Mouse (Mus musculus) megakaryocyte-erythroid progenitor cell, adult 5-6 weeks (primary cell): ENCODE data around the gene Ctla2a. TPM values are rescaled to one million over a fixed set of nuclear protein-coding genes. Genes with fewer than 3 reads are reported as not detected.
A peak's percentile ranks its signal among the peaks of the same experiment; 100 is the strongest.
"Not testable (repeated sequence)": the region's sequence is repeated elsewhere in the genome, so short reads cannot be mapped to it uniquely, and the experiment has no call there.

Source experiments
- ATAC-seq: replicated peaks from 2 replicates; pipeline ENCODE4 v1.8.0; 2016; ENCODE audit warnings: mild to moderate bottlenecking, inconsistent platforms; ENCODE audit not compliant: severe bottlenecking, poor library complexity, low FRiP score, low TSS enrichment
- total RNA-seq, 2 experiments: library from RNA; stranded (forward) in 1 of 2; stranded (reverse) in 1 of 2; fragments of 200-1000, 215-1000 nt in 1 of 2; fragments of >200 nt in 1 of 2; fragmentation: Nextera tagmentation in 1 of 2; gene quantifications; 2 replicates each; pipeline ENCODE4 v1.2.3; 2014 to 2017

The Ctla2a gene
- total RNA-seq (2014; fragmentation: Nextera tagmentation) (19.0 and 39.1 TPM in 2 replicates), total RNA-seq (2017) (93.3 and 277 TPM in 2 replicates)

- ATAC-seq: peak; percentile 98
These were observed at the start of gene Ctla2a, which contains the start of gene Gm49391 for GRCm38 (mm10) chr13:60936500-60936901. Gene Ctla2a (minus strand): TSS chr13:60936625. Gene Gm49391 (minus strand): TSS chr13:60936571.

- not testable (repeated sequence) for ATAC-seq
These were observed 35.9 kb upstream of the Ctla2a start for GRCm38 (mm10) chr13:60972319-60972718.

GRCm38 (mm10) chr13:60963985-60964384 is 27.6 kb upstream of the Ctla2a start:
- ATAC-seq: peak; percentile 37; the same call in 1 of the 2 replicates

GRCm38 (mm10) chr13:60961706-60962105 is 25.3 kb upstream of the Ctla2a start:
- no peak for ATAC-seq

GRCm38 (mm10) chr13:60941884-60942283 is 5.5 kb upstream of the Ctla2a start, which contains the start of gene Tpbpa:
Gene Tpbpa (minus strand): TSS chr13:60941984.
- ATAC-seq: not testable (repeated sequence)

GRCm38 (mm10) chr13:60935490-60935889 is 935 bp downstream of the Ctla2a start, which contains the start of gene Gm49393:
Gene Gm49393 (minus strand): TSS chr13:60935590.
- ATAC-seq: not testable (repeated sequence)

- not testable (repeated sequence) for ATAC-seq
These were observed 31.6 kb downstream of the Ctla2a start, which contains the start of gene Tpbpb for GRCm38 (mm10) chr13:60904780-60905179. Gene Tpbpb (minus strand): TSS chr13:60904880.

- peak; percentile 65 for ATAC-seq
These were observed 39.1 kb downstream of the Ctla2a start, which contains the start of gene Ctla2b for GRCm38 (mm10) chr13:60897328-60897727. Gene Ctla2b (minus strand): TSS chr13:60897447.

- ATAC-seq: not testable (repeated sequence)
These were observed 39.6 kb downstream of the Ctla2a start, which contains the start of gene Gm49392 for GRCm38 (mm10) chr13:60896794-60897193. Gene Gm49392 (minus strand): TSS chr13:60896894.

GRCm38 (mm10) chr13:60895406-60896160 is 40.8 kb downstream of the Ctla2a start:
- no peak for ATAC-seq

GRCm38 (mm10) chr13:60892301-60892700 is 44.1 kb downstream of the Ctla2a start:
- ATAC-seq: no peak

Other genes starting within 250 kb of the Ctla2a start
- not detected in 2 replicates for gene BC051665, start 150.3 kb downstream of the Ctla2a start, total RNA-seq (2014; fragmentation: Nextera tagmentation)
- not detected in 2 replicates for gene BC051665, start 150.3 kb downstream of the Ctla2a start, total RNA-seq (2017)
- not detected in 2 replicates for gene Ctsll3, start 133.8 kb downstream of the Ctla2a start, total RNA-seq (2014; fragmentation: Nextera tagmentation)
- not detected in 2 replicates for gene Ctsll3, start 133.8 kb downstream of the Ctla2a start, total RNA-seq (2017)
- gene 4930486L24Rik, start 72.2 kb downstream of the Ctla2a start, total RNA-seq (2014; fragmentation: Nextera tagmentation): not detected in 2 replicates
- 0.15 and 0.99 TPM in 2 replicates for gene 4930486L24Rik, start 72.2 kb downstream of the Ctla2a start, total RNA-seq (2017)
- not detected in 2 replicates for gene Gm49392, start 39.7 kb downstream of the Ctla2a start, total RNA-seq (2014; fragmentation: Nextera tagmentation)
- not detected in 2 replicates for gene Gm49392, start 39.7 kb downstream of the Ctla2a start, total RNA-seq (2017)
- 1.9 and 2.1 TPM in 2 replicates for gene Ctla2b, start 39.2 kb downstream of the Ctla2a start, total RNA-seq (2014; fragmentation: Nextera tagmentation)
- gene Ctla2b, start 39.2 kb downstream of the Ctla2a start, total RNA-seq (2017): 13.2 and 27.5 TPM in 2 replicates
- gene Tpbpb, start 31.7 kb downstream of the Ctla2a start, total RNA-seq (2014; fragmentation: Nextera tagmentation): not detected in 2 replicates
- not detected in 2 replicates for gene Tpbpb, start 31.7 kb downstream of the Ctla2a start, total RNA-seq (2017)
- not detected in 2 replicates for gene Gm49393, start 1.0 kb downstream of the Ctla2a start, total RNA-seq (2014; fragmentation: Nextera tagmentation)
- gene Gm49393, start 1.0 kb downstream of the Ctla2a start, total RNA-seq (2017): not detected in 2 replicates
- gene Gm49391, start 54 bp downstream of the Ctla2a start, total RNA-seq (2014; fragmentation: Nextera tagmentation): not detected in 2 replicates
- gene Gm49391, start 54 bp downstream of the Ctla2a start, total RNA-seq (2017): 0.91 and 6.9 TPM in 2 replicates
- gene Tpbpa, start 5.4 kb upstream of the Ctla2a start, total RNA-seq (2014; fragmentation: Nextera tagmentation): not detected in 2 replicates
- not detected in 2 replicates for gene Tpbpa, start 5.4 kb upstream of the Ctla2a start, total RNA-seq (2017)
- not detected in 2 replicates for gene Ctsj, start 69.3 kb upstream of the Ctla2a start, total RNA-seq (2014; fragmentation: Nextera tagmentation)
- not detected in 2 replicates for gene Ctsj, start 69.3 kb upstream of the Ctla2a start, total RNA-seq (2017)
- not detected in 2 replicates for gene Ctsq, start 104.0 kb upstream of the Ctla2a start, total RNA-seq (2014; fragmentation: Nextera tagmentation)
- gene Ctsq, start 104.0 kb upstream of the Ctla2a start, total RNA-seq (2017): not detected in 2 replicates
- not detected in 2 replicates for gene Ctsr, start 227.6 kb upstream of the Ctla2a start, total RNA-seq (2014; fragmentation: Nextera tagmentation)
- not detected in 2 replicates for gene Ctsr, start 227.6 kb upstream of the Ctla2a start, total RNA-seq (2017)